Mouse (Mus musculus) neutrophil, adult 59 days (primary cell): ENCODE measurements around the gene Gm45753. TPM values are rescaled to one million over a fixed set of nuclear protein-coding genes. Genes with fewer than 3 reads are reported as not detected.

Experiments used
- total RNA-seq, 2 experiments: library from RNA; stranded (reverse); gene quantifications; 1 replicate in 1 of 2; 2 replicates in 1 of 2; pipeline ENCODE4 v1.2.4; 2023

Gm45753 gene
- total RNA-seq = not detected

DNA sequence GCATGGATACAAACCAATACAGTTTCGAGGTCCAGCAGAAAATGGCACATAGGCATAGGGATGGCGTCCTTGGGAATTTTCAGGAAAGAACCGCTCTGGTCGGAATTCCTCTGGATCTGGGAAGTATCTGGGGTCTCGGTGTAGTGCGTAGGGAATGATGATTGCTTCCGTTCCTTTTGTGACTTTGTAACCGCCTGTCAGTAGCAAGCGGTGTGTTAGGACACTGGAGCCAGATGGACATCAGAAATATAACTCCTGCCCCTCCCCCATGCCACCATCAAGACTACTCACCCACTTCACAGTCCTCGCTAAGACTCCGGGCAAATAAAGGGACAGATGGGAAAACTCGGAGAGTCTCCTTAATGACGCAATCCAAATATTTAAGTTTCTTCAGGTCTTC, at the start of gene Gm45753:
Gene Gm45753, minus strand, starts transcription at position 101 of the 400 bp plus-strand sequence.

DNA sequence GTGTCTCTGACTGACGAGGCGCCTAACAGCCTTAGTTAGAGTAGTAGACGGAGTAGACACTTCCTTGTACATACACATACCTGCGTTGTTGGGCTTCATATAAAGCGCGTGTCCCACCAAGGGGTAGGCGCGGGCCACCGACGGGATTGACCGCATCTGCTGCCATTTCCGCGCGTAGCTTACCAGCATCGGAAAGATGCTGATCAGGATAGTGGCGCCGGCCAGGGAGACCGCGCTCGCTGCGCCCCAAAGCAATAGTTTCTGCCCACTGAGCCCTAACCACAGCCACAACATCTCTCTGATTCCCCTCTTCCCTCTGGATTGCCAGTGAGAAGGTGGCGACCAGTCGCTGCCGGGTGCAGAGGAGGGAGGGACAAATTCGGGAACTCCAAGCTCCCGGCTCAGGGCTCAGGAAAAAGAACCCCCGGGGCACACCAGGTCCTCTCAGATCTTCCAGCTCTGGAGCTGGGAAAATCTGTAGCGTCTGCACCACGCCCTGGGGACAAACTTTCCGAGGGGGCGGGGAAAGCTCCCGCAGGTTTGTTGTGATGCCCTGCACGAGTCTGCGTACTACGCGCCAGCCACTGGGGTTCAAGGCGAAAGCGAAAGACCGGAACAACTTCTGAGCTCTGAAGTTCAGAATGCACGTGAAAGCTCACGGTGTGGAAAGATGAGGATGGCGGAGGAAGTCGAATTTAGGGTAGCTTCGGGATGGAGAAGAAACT, 24.6 kb upstream of the Gm45753 start, which contains the start of gene Cyp4v3:
Gene Cyp4v3, minus strand, starts transcription at position 532 of the 725 bp plus-strand sequence.

DNA sequence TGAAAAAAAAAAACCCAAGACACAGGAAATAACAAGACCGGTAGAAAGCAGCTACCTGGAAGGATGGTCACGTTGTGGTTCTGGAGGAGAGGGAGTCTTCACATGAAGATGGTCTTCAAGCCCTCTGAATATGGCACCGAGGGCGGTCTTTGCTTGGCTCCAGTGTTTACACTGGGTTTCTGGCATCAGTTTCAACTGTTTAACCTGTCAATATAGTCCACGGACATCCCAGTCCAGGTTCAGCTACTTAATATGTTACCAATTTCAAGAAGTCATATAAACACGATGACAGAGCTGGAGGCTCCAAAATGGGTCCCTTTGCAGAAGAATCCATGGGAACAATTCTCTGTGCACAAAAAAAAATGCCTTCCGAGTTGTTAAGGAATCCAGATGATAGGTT, 13.6 kb downstream of the Gm45753 start, which contains the start of gene Klkb1:
Gene Klkb1, minus strand, starts transcription at position 173 of the 400 bp plus-strand sequence.

DNA sequence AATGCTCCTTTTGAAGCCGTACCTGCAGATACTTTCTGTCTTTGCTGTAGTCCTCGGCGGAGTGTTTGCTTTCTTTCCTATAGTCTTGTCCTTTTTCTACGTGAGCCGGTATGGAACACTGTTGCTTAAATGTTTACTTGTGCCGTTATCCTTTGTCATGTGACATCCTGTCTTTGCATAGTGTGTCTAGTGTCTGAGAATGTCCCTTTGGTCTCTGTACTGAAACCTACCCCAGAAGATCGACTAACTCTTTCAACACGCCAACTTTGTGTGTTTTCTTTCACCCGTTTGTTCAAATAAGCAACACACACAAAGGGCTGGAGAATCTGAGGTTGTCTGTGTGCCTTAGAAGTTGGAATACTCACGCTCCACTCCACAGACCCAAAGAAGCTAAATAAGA, 46.3 kb downstream of the Gm45753 start, which contains the start of gene F11:
Gene F11, minus strand, starts transcription at position 112 of the 400 bp plus-strand sequence.

Other genes starting within 250 kb of the Gm45753 start
- gene Mtnr1a, start 239.3 kb downstream of the Gm45753 start, total RNA-seq = not detected
- not detected for gene F11, start 46.4 kb downstream of the Gm45753 start, total RNA-seq
- gene Klkb1, start 13.6 kb downstream of the Gm45753 start, total RNA-seq = not detected
- gene Cyp4v3, start 24.8 kb upstream of the Gm45753 start, total RNA-seq = 1 to 10 TPM; 3.7 to 4.6 TPM
- under 1 TPM; 0.24 to 0.29 TPM for gene Fam149a, start 73.8 kb upstream of the Gm45753 start, total RNA-seq
- gene Tlr3, start 102.6 kb upstream of the Gm45753 start, total RNA-seq = 1 to 10 TPM in 1 of 2 experiments, under 1 TPM in 1; 0.37 to 1.0 TPM
- under 1 TPM; 0.15 to 0.20 TPM for gene Sorbs2, start 199.3 kb upstream of the Gm45753 start, total RNA-seq